11 mouse cellular contexts compared by ENCODE assay signal in genomic region chr9:57627191-57627590, GRCm38 (mm10). TPM values are rescaled to one million over a fixed set of nuclear protein-coding genes. Genes with fewer than 3 reads are reported as not detected.
"Had no signal": no experiment of that assay in that cellular context is flagged by ENCODE, and none has a peak within 500 bp of the region (broad histone marks: within the 10 kb centered on the region; RNA-seq: fewer than 3 reads in every experiment).

No protein-coding gene starts in this region.

- DNase-seq: lung, adult 18-20 months; lung, embryonic 14.5 days; lung, postnatal 10 days; lung, postnatal 4 days; midbrain, embryonic 14.5 days; right cerebral cortex, postnatal 14 days; thymus, adult 18-20 months; thymus, postnatal 25 days had no signal

RNA-seq across cellular contexts. Expression of gene Lman1l, which starts 6.6 kb away (rescaled TPM):
- total RNA-seq: megakaryocyte, adult 5-6 weeks; megakaryocyte-erythroid progenitor cell, adult 5-6 weeks had no signal

RNA-seq across cellular contexts. Expression of gene Cplx3, which starts 21.1 kb away (rescaled TPM):
- total RNA-seq: megakaryocyte, adult 5-6 weeks; megakaryocyte-erythroid progenitor cell, adult 5-6 weeks; neutrophil, adult 5-6 weeks had no signal

RNA-seq across cellular contexts. Expression of gene Cyp1a2, which starts 56.3 kb away (rescaled TPM):
- total RNA-seq: megakaryocyte, adult 5-6 weeks; megakaryocyte-erythroid progenitor cell, adult 5-6 weeks; neutrophil, adult 5-6 weeks had no signal
